Mouse (Mus musculus) stomach, postnatal 0 days (tissue): Measurements from ENCODE around the gene Hes3. TPM values are rescaled to one million over a fixed set of nuclear protein-coding genes. Genes with fewer than 3 reads are reported as not detected.

ENCODE experiments used
- ATAC-seq: fragments of 200-750 bp; cut with Nextera tagmentation; 2 replicates; pipeline ENCODE4 v1.8.0; 2017; ENCODE audit not compliant: low FRiP score, low TSS enrichment
- DNase-seq: peaks from one replicate; pipeline ENCODE4 v3.0.0-alpha.2; 2016; ENCODE audit warnings: low spot score
- H3K27ac ChIP-seq: fragments of 300-500 bp; sonication (generic); replicated peaks from 2 replicates; pipeline ENCODE4 v1.5.1; 2014; ENCODE audit warnings: mild to moderate bottlenecking, control low read depth
- H3K27me3 ChIP-seq: fragments of 300-500 bp; sonication (generic); 2 replicates; pipeline ENCODE4 v1.6.1; 2014; ENCODE audit warnings: low read length; ENCODE audit not compliant: control insufficient read depth, insufficient read depth
- H3K36me3 ChIP-seq: fragments of 300-500 bp; sonication (generic); 2 replicates; pipeline ENCODE4 v1.6.1; 2014; ENCODE audit warnings: low read length, mixed read lengths; ENCODE audit not compliant: control insufficient read depth, insufficient read depth
- H3K4me1 ChIP-seq: fragments of 300-500 bp; sonication (generic); replicated peaks from 2 replicates; pipeline ENCODE4 v1.6.1; 2014; ENCODE audit warnings: antibody characterized with exemption; ENCODE audit not compliant: control insufficient read depth, insufficient read depth
- H3K4me2 ChIP-seq: fragments of 300-500 bp; sonication (generic); replicated peaks from 2 replicates; pipeline ENCODE4 v1.6.1; 2014; ENCODE audit warnings: low read depth, mild to moderate bottlenecking, control low read depth, moderate library complexity
- H3K4me3 ChIP-seq: fragments of 300-500 bp; sonication (generic); 2 replicates; pipeline ENCODE4 v1.5.1; 2014; ENCODE audit warnings: low read depth, low read length, control low read depth
- H3K9ac ChIP-seq: fragments of 300-500 bp; sonication (generic); 2 replicates; pipeline ENCODE4 v1.6.1; 2014; ENCODE audit warnings: mild to moderate bottlenecking, low read length, control low read depth, mixed read lengths
- H3K9me3 ChIP-seq: fragments of 300-500 bp; sonication (generic); 2 replicates; pipeline ENCODE4 v1.6.1; 2016; ENCODE audit warnings: low read length; ENCODE audit not compliant: control insufficient read depth
- CTCF ChIP-seq: IDR thresholded peaks from 2 replicates; pipeline ENCODE4 v1.5.1; 2016; ENCODE audit warnings: antibody characterized with exemption, low read depth, mild to moderate bottlenecking, moderate library complexity
- EP300 ChIP-seq: optimal IDR thresholded peaks from 2 replicates; pipeline ENCODE3; 2016; ENCODE audit warnings: antibody characterized with exemption
- WGBS: fragments of 180-500 bp; shearing (Covaris S2); extraction: QIAGEN DNeasy Blood & Tissue Kit; methylation state at CpG from one replicate; pipeline ENCODE4 v1.1.7; 2014; 5-methylcytosine and 5-hydroxymethylcytosine counted together
- polyA plus RNA-seq: library from polyadenylated mRNA; unstranded; fragments of >200 nt; fragmentation: Nextera tagmentation; extraction: Ambion mirVana; gene quantifications from 2 replicates; pipeline ENCODE4 v1.2.1, GENCODE M21; 2015

Gene Hes3
- polyA plus RNA-seq, 1 experiment from 2014 or later: not detected

GRCm38 (mm10) chr4:152272006-152272405, 19.5 kb downstream of the Hes3 start:
- Histone ChIP-seq H3K4me1 (no peaks in the 10 kb centered on the region; the same call in none of the 2 replicates), H3K36me3 (no peaks in the 10 kb centered on the region), H3K9me3 (no peaks in the 10 kb centered on the region), H3K4me3 (no peak overlapping the region), H3K4me2 (no peak overlapping the region), H3K9ac (no peak overlapping the region), H3K27me3 (no peaks in the 10 kb centered on the region), H3K27ac (peak overlapping the region; percentile 49; the same call in 1 of the 2 replicates)
- TF ChIP-seq EP300 (no peak), CTCF (no peak)
- DNase-seq (no peak), ATAC-seq (no peak)
- 48% methylated on average over 7 of the region's 7 CpGs for WGBS

GRCm38 (mm10) chr4:152271334-152271733, 20.1 kb downstream of the Hes3 start:
- ATAC-seq (no peak), DNase-seq (no peak)
- H3K9me3 ChIP-seq: no peaks in the 10 kb centered on the region
- H3K4me2 ChIP-seq: no peak overlapping the region
- WGBS: 93% methylated on average over 11 of the region's 11 CpGs
- no peak overlapping the region for H3K4me3 ChIP-seq
- no peaks in the 10 kb centered on the region for H3K36me3 ChIP-seq
- no peaks in the 10 kb centered on the region for H3K27me3 ChIP-seq
- no peaks in the 10 kb centered on the region; the same call in none of the 2 replicates for H3K4me1 ChIP-seq
- no peak for TF ChIP-seq EP300
- no peak for TF ChIP-seq CTCF
- H3K27ac ChIP-seq: no peak overlapping the region
- no peak overlapping the region for H3K9ac ChIP-seq

GRCm38 (mm10) chr4:152270599-152270998, 20.9 kb downstream of the Hes3 start:
- no peak for ATAC-seq
- no peaks in the 10 kb centered on the region; the same call in none of the 2 replicates for H3K4me1 ChIP-seq

GRCm38 (mm10) chr4:152269967-152270366, 21.5 kb downstream of the Hes3 start:
- Histone ChIP-seq H3K9me3 (no peaks in the 10 kb centered on the region), H3K27ac (no peak overlapping the region), H3K9ac (no peak overlapping the region), H3K4me2 (no peak overlapping the region), H3K36me3 (no peaks in the 10 kb centered on the region), H3K4me3 (no peak overlapping the region), H3K27me3 (no peaks in the 10 kb centered on the region), H3K4me1 (no peaks in the 10 kb centered on the region; the same call in none of the 2 replicates)
- WGBS: 90% methylated on average over 13 of the region's 13 CpGs
- no peak for ATAC-seq
- DNase-seq: no peak
- TF ChIP-seq CTCF (no peak), EP300 (no peak)

More at GRCm38 (mm10) chr4:152270599-152270998, 20.9 kb downstream of the Hes3 start:
- Histone ChIP-seq H3K9ac (no peak overlapping the region), H3K9me3 (no peaks in the 10 kb centered on the region), H3K4me3 (no peak overlapping the region), H3K4me2 (no peak overlapping the region), H3K27me3 (no peaks in the 10 kb centered on the region), H3K27ac (no peak overlapping the region), H3K36me3 (no peaks in the 10 kb centered on the region)
- DNase-seq: no peak
- WGBS: 86% methylated on average over 9 of the region's 9 CpGs
- TF ChIP-seq EP300 (no peak), CTCF (no peak)

GRCm38 (mm10) chr4:152267748-152268369, 23.6 kb downstream of the Hes3 start:
- no peaks in the 10 kb centered on the region for H3K9me3 ChIP-seq
- WGBS: 57% methylated on average over 13 of the region's 13 CpGs
- H3K36me3 ChIP-seq: no peaks in the 10 kb centered on the region
- H3K4me1 ChIP-seq: peaks cover 3% of the 10 kb centered on the region; the same call in 1 of the 2 replicates
- TF ChIP-seq CTCF (no peak), EP300 (no peak)
- no peak overlapping the region for H3K4me3 ChIP-seq
- no peak overlapping the region for H3K4me2 ChIP-seq
- H3K9ac ChIP-seq: no peak overlapping the region
- H3K27ac ChIP-seq: no peak overlapping the region
- H3K27me3 ChIP-seq: no peaks in the 10 kb centered on the region
- no peak for ATAC-seq
- no peak for DNase-seq

GRCm38 (mm10) chr4:152266236-152266895, 25.1 kb downstream of the Hes3 start:
- no peak overlapping the region for H3K9ac ChIP-seq
- 0 out of 2 replicates have a peak, but pooled peaks cover 3% of the 10 kb centered on the region for H3K4me1 ChIP-seq
- WGBS: 49% methylated on average over 10 of the region's 10 CpGs
- no peaks in the 10 kb centered on the region for H3K27me3 ChIP-seq
- H3K9me3 ChIP-seq: no peaks in the 10 kb centered on the region
- H3K27ac ChIP-seq: no peak overlapping the region
- TF ChIP-seq EP300 (no peak), CTCF (no peak)
- no peaks in the 10 kb centered on the region for H3K36me3 ChIP-seq
- no peak overlapping the region for H3K4me2 ChIP-seq
- ATAC-seq (no peak), DNase-seq (no peak)
- no peak overlapping the region for H3K4me3 ChIP-seq
